Mouse (Mus musculus) liver, embryonic 14.5 days (tissue): ENCODE results near the gene Sema5a.

Experiments used
- CTCF ChIP-seq: IDR thresholded peaks from 2 replicates; pipeline ENCODE4 v1.5.1; 2016; ENCODE audit warnings: antibody characterized with exemption, low read depth, control low read depth
- EP300 ChIP-seq: IDR thresholded peaks from 2 replicates; pipeline ENCODE4 v1.6.1; 2016; ENCODE audit warnings: antibody characterized with exemption, low read depth

DNA sequence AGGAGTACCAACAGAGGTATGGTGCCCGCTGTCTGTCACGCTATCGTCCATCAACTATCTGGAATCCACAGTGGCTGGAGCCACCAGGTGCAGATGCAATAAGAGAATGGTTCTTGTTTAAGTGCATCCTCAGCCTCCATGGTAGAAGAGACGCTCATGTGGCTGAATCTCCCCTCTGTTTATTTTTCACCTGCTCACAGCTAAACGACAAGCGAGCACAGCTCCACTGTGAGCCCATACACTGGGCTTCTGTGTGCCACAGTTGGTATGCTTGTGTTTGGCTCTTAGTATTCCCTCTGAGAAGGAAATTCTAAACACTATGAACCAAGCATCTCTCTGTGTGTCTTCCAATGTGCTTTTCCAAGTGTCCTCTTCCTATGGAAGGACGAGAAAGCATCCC is 366.6 kb downstream of the Sema5a start:
- TF ChIP-seq EP300 (no peak), CTCF (no peak)
